Mouse (Mus musculus) bone marrow macrophage, adult 2 months (primary cell): ENCODE data around the gene Art4.

Source experiments
- CTCF ChIP-seq: IDR thresholded peaks from 2 replicates; pipeline ENCODE4 v1.5.1; 2012; ENCODE audit warnings: low read depth, mild to moderate bottlenecking, low read length, moderate library complexity
- POLR2A ChIP-seq: IDR thresholded peaks from 2 replicates; pipeline ENCODE4 v1.6.1; 2012; ENCODE audit warnings: mild to moderate bottlenecking, low read depth, low read length, borderline replicate concordance

- no peak for TF ChIP-seq CTCF
- no peak for TF ChIP-seq POLR2A
Measured at GRCm38 (mm10) chr6:136827116-136827515, 30.4 kb downstream of the Art4 start.
